Mouse (Mus musculus) adrenal gland, postnatal 14 days (tissue): ENCODE measurements around the gene Rcbtb1. TPM values are rescaled to one million over a fixed set of nuclear protein-coding genes. Genes with fewer than 3 reads are reported as not detected.
"Not testable (repeated sequence)": the region's sequence is repeated elsewhere in the genome, so short reads cannot be mapped to it uniquely, and the experiment has no call there.

ENCODE experiments used
- DNase-seq: peaks from one replicate; pipeline ENCODE4 v3.0.0; 2021; ENCODE audit warnings: mixed read lengths
- total RNA-seq: library from RNA; stranded (reverse); gene quantifications from 2 replicates; pipeline ENCODE4 v1.2.3, GENCODE M21; 2021

The Rcbtb1 gene
- total RNA-seq, 1 experiment from 2014 or later, result 25.5 TPM

GRCm38 (mm10) chr14:59274961-59275360 is 74.0 kb downstream of the Rcbtb1 start:
- DNase-seq, result not testable (repeated sequence)

Other genes starting within 250 kb of the Rcbtb1 start
- gene 1700129C05Rik, start 58.3 kb upstream of the Rcbtb1 start, total RNA-seq, result not detected in 2 replicates
- not detected in 2 replicates for gene Gm5142, start 22.5 kb upstream of the Rcbtb1 start, total RNA-seq
- gene Gm6904, start 59.0 kb downstream of the Rcbtb1 start, total RNA-seq, result not detected in 2 replicates
- gene Phf11a, start 96.3 kb downstream of the Rcbtb1 start, total RNA-seq, result 0.37 and 0.56 TPM in 2 replicates
- 0.82 and 3.0 TPM in 2 replicates for gene Phf11b, start 140.1 kb downstream of the Rcbtb1 start, total RNA-seq
- gene Phf11d, start 164.3 kb downstream of the Rcbtb1 start, total RNA-seq, result 4.1 and 6.5 TPM in 2 replicates
- 0.96 and 1.3 TPM in 2 replicates for gene Phf11c, start 194.2 kb downstream of the Rcbtb1 start, total RNA-seq
- 9.2 and 12.7 TPM in 2 replicates for gene Setdb2, start 239.7 kb downstream of the Rcbtb1 start, total RNA-seq
- gene Cab39l, start 239.8 kb downstream of the Rcbtb1 start, total RNA-seq, result 34.5 and 42.0 TPM in 2 replicates